Comparison of ENCODE assay signal across 24 mouse cellular contexts in genomic region chr2:24441899-24442298, GRCm38 (mm10). TPM values are rescaled to one million over a fixed set of nuclear protein-coding genes. Genes with fewer than 3 reads are reported as not detected.
DNase-seq lines count a peak whose midpoint lies in the region; ATAC-seq and TF ChIP-seq lines count a peak whose summit lies in the region.
"Had no signal": no experiment of that assay in that cellular context is flagged by ENCODE, and none has a peak within 500 bp of the region (broad histone marks: within the 10 kb centered on the region; RNA-seq: fewer than 3 reads in every experiment).

No protein-coding gene starts in this region.

- TF ChIP-seq POLR2A in brain, embryonic 14.5 days (IDR thresholded peaks at IDR 0.05; ENCODE audit: borderline replicate concordance, extremely low read depth, insufficient read depth, insufficient read length, poor library complexity, severe bottlenecking) = no peak

- peaks cover 12% of the 10 kb centered on the region; the same call in 1 of the 2 replicates for H3K27me3 ChIP-seq in forebrain, embryonic 15.5 days
- H3K27me3 ChIP-seq in stomach, postnatal 0 days (ENCODE audit: control insufficient read depth, insufficient read depth, low read length) = no peaks in the 10 kb centered on the region
- H3K27me3 ChIP-seq: CH12.LX; embryonic facial prominence, embryonic 15.5 days; heart, embryonic 15.5 days; hindbrain, embryonic 13.5 days had no signal

- H3K9ac ChIP-seq in forebrain, embryonic 15.5 days (replicated peaks) = no peak overlapping the region
- H3K9ac ChIP-seq in stomach, postnatal 0 days (ENCODE audit: low read length) = no peak overlapping the region
- H3K9ac ChIP-seq: embryonic facial prominence, embryonic 15.5 days; heart, embryonic 15.5 days; hindbrain, embryonic 13.5 days had no signal

- no peak for TF ChIP-seq CTCF in brain, embryonic 14.5 days (IDR thresholded peaks at IDR 0.05; ENCODE audit: borderline replicate concordance, extremely low read depth, insufficient read depth, insufficient read length)
- no peak for TF ChIP-seq CTCF in stomach, postnatal 0 days (IDR thresholded peaks at IDR 0.05; ENCODE audit: low read depth)
- TF ChIP-seq CTCF in gastrocnemius, adult 2 months (IDR thresholded peaks at IDR 0.05) = no peak

- no peak overlapping the region; the same call in 1 of the 2 replicates for H3K27ac ChIP-seq in forebrain, embryonic 15.5 days (replicated peaks)
- H3K27ac ChIP-seq in stomach, postnatal 0 days (replicated peaks) = no peak overlapping the region
- H3K27ac ChIP-seq in gastrocnemius, adult 2 months = no peak overlapping the region
- H3K27ac ChIP-seq: embryonic facial prominence, embryonic 15.5 days; heart, embryonic 15.5 days; hindbrain, embryonic 13.5 days; hindbrain, postnatal 0 days had no signal

- no peak overlapping the region for H3K4me2 ChIP-seq in forebrain, embryonic 15.5 days (replicated peaks)
- H3K4me2 ChIP-seq in stomach, postnatal 0 days (replicated peaks; ENCODE audit: low read depth) = no peak overlapping the region
- H3K4me2 ChIP-seq: embryonic facial prominence, embryonic 15.5 days; heart, embryonic 11.5 days; heart, embryonic 15.5 days; hindbrain, embryonic 13.5 days had no signal

- H3K4me1 ChIP-seq in forebrain, embryonic 15.5 days = 0 out of 2 replicates have a peak, but pooled peaks cover 8% of the 10 kb centered on the region
- H3K4me1 ChIP-seq in stomach, postnatal 0 days (replicated peaks; ENCODE audit: control insufficient read depth, insufficient read depth) = no peaks in the 10 kb centered on the region
- H3K4me1 ChIP-seq: embryonic facial prominence, embryonic 15.5 days; heart, embryonic 15.5 days; hindbrain, embryonic 13.5 days had no signal

- no peaks in the 10 kb centered on the region for H3K9me3 ChIP-seq in forebrain, embryonic 15.5 days
- H3K9me3 ChIP-seq in stomach, postnatal 0 days (ENCODE audit: control insufficient read depth, low read length) = no peaks in the 10 kb centered on the region
- H3K9me3 ChIP-seq: embryonic facial prominence, embryonic 15.5 days; heart, embryonic 15.5 days; hindbrain, embryonic 13.5 days had no signal

- no peak overlapping the region for H3K4me3 ChIP-seq in forebrain, embryonic 15.5 days
- H3K4me3 ChIP-seq in stomach, postnatal 0 days (ENCODE audit: low read depth, low read length) = no peak overlapping the region
- no peak overlapping the region for H3K4me3 ChIP-seq in gastrocnemius, adult 2 months
- H3K4me3 ChIP-seq: embryonic facial prominence, embryonic 15.5 days; erythroblast, embryonic 14.5 days; heart, embryonic 15.5 days; hindbrain, embryonic 13.5 days had no signal

- DNase-seq in heart, adult 11 months = peak; percentile 73
- DNase-seq in heart, adult 8-10 months (ENCODE audit: low spot score) = no peak
- DNase-seq in ES-CJ7 (ENCODE audit: low read depth, low spot score) = peak; percentile 40
- peak; percentile 78 for DNase-seq in brain, embryonic 14.5 days (ENCODE audit: low read depth)
- no peak for DNase-seq in stomach, postnatal 0 days (ENCODE audit: low spot score)
- no peak for DNase-seq in gastrocnemius, adult 2 months
- DNase-seq: adrenal gland, postnatal 10 days; cerebellum, adult 11-12 months; cerebellum, adult 9-10 months; cerebellum, postnatal 25 days; gastrocnemius, postnatal 36 days; heart, adult 18-20 months; heart, postnatal 14 days; kidney, adult 11 months had no signal

- no peak for TF ChIP-seq EP300 in stomach, postnatal 0 days (optimal IDR thresholded peaks at IDR 0.05)

- no peaks in the 10 kb centered on the region for H3K36me3 ChIP-seq in forebrain, embryonic 15.5 days
- H3K36me3 ChIP-seq in stomach, postnatal 0 days (ENCODE audit: control insufficient read depth, insufficient read depth, low read length) = no peaks in the 10 kb centered on the region
- H3K36me3 ChIP-seq: embryonic facial prominence, embryonic 15.5 days; heart, embryonic 15.5 days; hindbrain, embryonic 13.5 days had no signal

- peak; percentile 64 for ATAC-seq in forebrain, embryonic 15.5 days (replicated peaks)
- no peak for ATAC-seq in stomach, postnatal 0 days (ENCODE audit: low FRiP score, low TSS enrichment)
- ATAC-seq: hindbrain, postnatal 0 days had no signal

- intact Hi-C loops in gastrocnemius, adult 2 months (cut with DNase I) = no loop called here

RNA-seq across cellular contexts. Expression of gene Pax8, which starts 33.5 kb away (rescaled TPM):
- total RNA-seq in heart, adult 8-10 months (2022) = not detected
- 1.9 and 9.4 TPM in 2 replicates for polyA plus RNA-seq in brain, embryonic 14.5 days (2012; rRNA removed)
- polyA plus RNA-seq in forebrain, embryonic 15.5 days (2015; fragmentation: Nextera tagmentation; extraction: Ambion mirVana) = 0.26 and 0.33 TPM in 2 replicates
- 0.08 and 0.15 TPM in 2 replicates for polyA plus RNA-seq in stomach, postnatal 0 days (2015; fragmentation: Nextera tagmentation; extraction: Ambion mirVana)
- total RNA-seq in gastrocnemius, adult 2 months (2021) = not detected
- total RNA-seq: adrenal gland, postnatal 10 days; gastrocnemius, adult 8-10 months; gastrocnemius, postnatal 36 days; heart, adult 18-20 months; heart, postnatal 14 days; hematopoietic stem cell, adult 5-6 weeks had no signal
- polyA plus RNA-seq: erythroblast, embryonic 14.5 days; heart, embryonic 15.5 days had no signal

Comparison
In these comparisons a context has a peak if more than half of its experiments do, and no peak if none do; other contexts are left out.
1. DNase-seq: peak in heart, adult 11 months (single experiment), ES-CJ7 (single experiment) and brain, embryonic 14.5 days (single experiment); none in heart, adult 8-10 months (single experiment), stomach, postnatal 0 days (single experiment) and gastrocnemius, adult 2 months (single experiment).